Mouse (Mus musculus) testis, adult 2 months (tissue): ENCODE data around the gene Hipk1.

ENCODE experiments used
- CTCF ChIP-seq: fragments of 200-500 bp; IDR thresholded peaks from 2 replicates; pipeline ENCODE4 v1.5.1; 2012; ENCODE audit warnings: low read depth, mild to moderate bottlenecking, inconsistent platforms, low read length, moderate library complexity; ENCODE audit not compliant: control insufficient read depth, insufficient read depth, insufficient replicate concordance
- POLR2A ChIP-seq: fragments of 200-500 bp; IDR thresholded peaks from 2 replicates; pipeline ENCODE4 v1.6.1; 2012; ENCODE audit warnings: low read depth, mild to moderate bottlenecking, inconsistent platforms, low read length, moderate library complexity; ENCODE audit not compliant: control insufficient read depth

- TF ChIP-seq CTCF: no peak
- no peak for TF ChIP-seq POLR2A
These were observed 63.5 kb downstream of the Hipk1 start for GRCm38 (mm10) chr3:103727813-103728326.
